Mouse (Mus musculus) lung, postnatal 10 days (tissue): ENCODE data around the gene Tsc22d3.
A peak's percentile ranks its signal among the peaks of the same experiment; 100 is the strongest.

Experiments
- DNase-seq: peaks from one replicate; pipeline ENCODE4 v3.0.0; 2021

Tsc22d3 gene

GRCm38 (mm10) chrX:140600410-140601109 is at the start of gene Tsc22d3:
TSS of gene Tsc22d3 (minus strand) at chrX:140600659.
- DNase-seq = peak; percentile 76

DNA sequence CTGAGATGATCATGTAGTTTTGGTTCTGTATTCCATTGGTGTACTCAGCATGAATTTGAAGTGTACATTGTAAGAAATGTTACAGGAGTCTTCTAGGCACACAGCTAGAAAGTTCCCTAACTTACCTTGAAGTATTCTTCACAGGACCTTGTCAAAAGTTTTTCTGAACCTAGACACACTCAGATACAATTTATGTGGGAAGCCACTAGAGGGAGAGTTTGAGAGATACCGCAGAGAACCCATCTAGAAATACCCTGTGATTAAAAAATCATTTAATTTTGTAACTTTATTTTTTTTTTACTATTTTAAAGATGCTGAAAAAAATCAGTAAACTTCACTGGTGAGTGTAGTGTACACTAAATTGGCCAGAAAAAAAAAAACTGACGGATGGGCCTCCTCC is 39.1 kb upstream of the Tsc22d3 start:
- no peak for DNase-seq

- no peak for DNase-seq
Observed at GRCm38 (mm10) chrX:140638028-140638427, 37.6 kb upstream of the Tsc22d3 start.

GRCm38 (mm10) chrX:140624875-140625594 is 24.6 kb upstream of the Tsc22d3 start:
- DNase-seq = no peak

GRCm38 (mm10) chrX:140609938-140610337 is 9.5 kb upstream of the Tsc22d3 start:
- no peak for DNase-seq

GRCm38 (mm10) chrX:140601884-140602283 is 1.4 kb upstream of the Tsc22d3 start:
- DNase-seq = no peak

GRCm38 (mm10) chrX:140601311-140601710 is 852 bp upstream of the Tsc22d3 start:
- DNase-seq = no peak

GRCm38 (mm10) chrX:140599561-140600409 is 674 bp downstream of the Tsc22d3 start:
- DNase-seq = peak; percentile 10

DNA sequence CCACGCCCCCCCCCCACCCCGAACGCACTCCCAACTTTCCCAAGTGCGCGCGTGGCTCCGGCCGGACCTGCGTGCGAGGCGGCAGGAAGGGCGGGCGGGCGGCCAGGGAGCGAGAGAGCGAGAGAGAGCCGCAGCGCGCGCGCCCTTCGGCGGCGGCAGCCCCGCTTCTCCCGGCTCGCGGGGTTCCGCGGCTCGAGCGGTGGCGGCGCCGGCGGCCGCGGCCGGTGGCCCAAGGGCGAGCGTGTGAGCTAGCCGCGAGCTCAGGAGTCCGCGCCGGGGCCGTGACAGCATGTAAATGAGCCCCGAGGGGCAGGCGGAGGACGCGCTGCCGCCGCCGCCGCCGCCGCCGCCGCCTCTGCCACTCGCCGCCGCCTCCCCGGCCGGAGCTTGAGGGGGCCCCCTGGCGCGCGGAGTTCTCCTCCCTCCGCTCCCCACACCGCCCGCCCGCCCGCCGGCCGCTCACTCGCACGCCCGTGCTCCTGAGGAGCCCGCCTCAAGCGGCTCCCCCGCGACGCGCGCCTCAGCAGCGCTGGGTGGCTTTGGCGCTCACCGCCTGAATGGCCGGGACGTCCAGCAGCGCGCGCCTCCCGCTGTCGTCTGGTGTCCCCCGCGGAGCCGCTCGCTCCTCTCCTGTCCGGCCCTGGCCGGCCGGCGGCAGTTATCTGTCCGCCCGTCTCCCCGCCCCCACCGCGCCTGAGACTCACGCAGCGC is 1.5 kb downstream of the Tsc22d3 start:
- peak; percentile 73 for DNase-seq

- DNase-seq = peak; percentile 5
Observed at GRCm38 (mm10) chrX:140598194-140598849, 2.1 kb downstream of the Tsc22d3 start.

GRCm38 (mm10) chrX:140591176-140591575 is 9.3 kb downstream of the Tsc22d3 start:
- DNase-seq = no peak

DNA sequence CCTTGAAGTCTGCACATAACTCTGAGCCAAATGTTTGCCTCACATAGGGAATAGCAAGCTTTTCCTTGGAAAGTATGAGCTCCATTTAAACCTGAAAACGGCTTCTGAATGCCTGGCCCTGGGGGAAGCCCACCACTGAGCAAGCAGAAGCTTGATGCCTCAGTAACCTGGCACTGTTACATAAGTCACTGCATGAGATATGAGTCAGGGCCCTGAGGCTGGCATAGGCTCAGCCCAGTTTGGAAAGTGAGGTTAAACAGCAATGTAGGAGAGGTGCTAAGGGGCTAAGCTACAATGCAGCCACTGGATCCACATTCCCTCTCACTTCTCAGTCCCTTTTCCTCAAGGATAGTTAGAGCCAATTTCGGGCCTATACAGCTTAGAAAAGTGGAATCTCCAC is 10.3 kb downstream of the Tsc22d3 start:
- no peak for DNase-seq

DNA sequence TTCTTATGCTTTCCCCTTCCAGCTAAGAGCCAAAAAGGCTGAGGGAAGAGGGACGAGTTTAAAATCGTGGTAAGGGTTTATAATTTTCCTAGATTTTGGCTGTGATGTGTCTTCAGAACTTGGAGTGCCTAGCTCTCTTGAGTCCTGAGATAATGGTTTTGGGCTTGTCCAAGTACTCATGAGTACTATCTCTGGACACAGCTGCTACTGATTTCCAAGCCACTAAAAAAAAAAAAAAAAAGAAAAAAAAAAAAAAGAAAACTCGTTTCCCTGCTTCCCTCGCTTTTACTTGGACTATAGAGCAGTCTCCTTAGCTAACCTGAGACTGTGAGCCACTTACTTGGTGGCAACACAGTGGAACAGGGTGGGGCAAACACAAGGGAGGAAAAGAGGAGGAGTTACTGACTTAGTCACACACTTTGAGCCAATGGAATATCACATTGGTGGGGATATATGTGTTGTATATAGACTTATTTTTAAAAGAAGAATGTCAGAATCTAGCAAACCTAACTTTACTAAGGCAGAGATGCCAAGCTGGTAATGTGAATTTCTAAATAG is 11.2 kb downstream of the Tsc22d3 start:
- no peak for DNase-seq

GRCm38 (mm10) chrX:140588534-140588933 is 11.9 kb downstream of the Tsc22d3 start:
- DNase-seq = no peak

DNA sequence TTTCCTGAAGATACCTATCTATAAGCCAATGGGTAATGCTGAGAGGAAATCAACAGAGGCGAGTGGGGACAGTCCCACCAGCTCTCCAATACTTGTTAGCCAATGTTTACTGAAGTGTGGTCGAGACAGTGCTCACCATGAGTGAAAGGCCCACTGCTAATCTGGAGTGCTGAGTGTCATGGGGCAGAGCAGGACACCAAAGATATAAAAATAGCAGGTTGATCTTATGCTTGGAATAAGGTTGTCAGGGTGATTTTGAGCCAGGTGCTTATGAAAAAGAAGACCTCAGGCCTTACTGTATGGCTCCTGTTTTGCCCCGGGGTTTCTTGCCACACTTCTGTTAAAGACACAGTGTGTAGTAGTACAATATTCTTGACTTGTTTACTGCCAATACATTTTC is 20.0 kb downstream of the Tsc22d3 start:
- DNase-seq = no peak

- no peak for DNase-seq
Observed at GRCm38 (mm10) chrX:140575636-140576035, 24.8 kb downstream of the Tsc22d3 start.

- no peak for DNase-seq
Observed at GRCm38 (mm10) chrX:140575200-140575599, 25.3 kb downstream of the Tsc22d3 start.

GRCm38 (mm10) chrX:140572702-140573338 is 27.6 kb downstream of the Tsc22d3 start:
- no peak for DNase-seq

DNA sequence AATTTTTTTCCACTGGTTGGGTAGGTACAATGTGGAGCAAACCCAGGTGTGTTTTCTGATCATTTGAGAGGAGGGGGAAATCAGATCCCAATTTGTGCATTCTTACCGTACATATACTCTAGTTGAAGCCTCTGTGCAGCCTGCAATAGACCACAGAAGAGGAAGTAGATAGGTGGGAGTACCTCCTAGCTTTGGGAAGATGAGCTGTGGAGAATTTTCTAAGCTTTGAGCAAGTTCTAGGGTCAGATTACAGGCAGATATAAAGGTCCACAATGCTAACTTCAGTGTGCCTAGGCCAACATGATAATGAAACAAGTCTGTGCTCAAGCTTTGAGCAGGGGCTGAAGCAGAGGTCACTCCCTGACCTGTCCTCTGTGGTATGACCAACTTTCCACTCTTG is 30.9 kb downstream of the Tsc22d3 start:
- DNase-seq = no peak

- peak; percentile 70 for DNase-seq
Observed at GRCm38 (mm10) chrX:140567711-140568407, 32.6 kb downstream of the Tsc22d3 start.

DNA sequence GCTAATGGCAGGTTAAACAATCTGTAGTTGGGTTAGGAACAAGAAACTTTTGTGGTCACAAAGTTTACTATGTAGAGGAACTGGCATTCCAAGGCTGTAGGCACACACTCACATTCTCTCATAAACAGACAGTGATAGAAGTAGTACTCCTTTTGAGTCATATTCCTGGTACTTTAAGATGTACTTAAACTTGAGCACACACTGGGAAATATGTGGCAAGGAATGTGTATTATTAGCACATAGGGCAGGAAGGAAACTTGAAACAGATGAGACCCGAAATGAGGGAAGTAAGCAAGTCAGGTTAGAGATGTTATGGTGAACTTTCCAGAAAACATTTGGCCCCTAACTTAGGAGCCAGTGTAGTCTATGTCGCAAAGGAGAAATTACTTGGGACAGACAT is 34.7 kb downstream of the Tsc22d3 start:
- no peak for DNase-seq
